Mouse (Mus musculus): ENCODE measurements around the gene Fbxo28. TPM values are rescaled to one million over a fixed set of nuclear protein-coding genes. Genes with fewer than 3 reads are reported as not detected.

Gene Fbxo28
- polyA plus RNA-seq (2012; rRNA removed), result 9.0 and 11.2 TPM in 2 replicates

DNA sequence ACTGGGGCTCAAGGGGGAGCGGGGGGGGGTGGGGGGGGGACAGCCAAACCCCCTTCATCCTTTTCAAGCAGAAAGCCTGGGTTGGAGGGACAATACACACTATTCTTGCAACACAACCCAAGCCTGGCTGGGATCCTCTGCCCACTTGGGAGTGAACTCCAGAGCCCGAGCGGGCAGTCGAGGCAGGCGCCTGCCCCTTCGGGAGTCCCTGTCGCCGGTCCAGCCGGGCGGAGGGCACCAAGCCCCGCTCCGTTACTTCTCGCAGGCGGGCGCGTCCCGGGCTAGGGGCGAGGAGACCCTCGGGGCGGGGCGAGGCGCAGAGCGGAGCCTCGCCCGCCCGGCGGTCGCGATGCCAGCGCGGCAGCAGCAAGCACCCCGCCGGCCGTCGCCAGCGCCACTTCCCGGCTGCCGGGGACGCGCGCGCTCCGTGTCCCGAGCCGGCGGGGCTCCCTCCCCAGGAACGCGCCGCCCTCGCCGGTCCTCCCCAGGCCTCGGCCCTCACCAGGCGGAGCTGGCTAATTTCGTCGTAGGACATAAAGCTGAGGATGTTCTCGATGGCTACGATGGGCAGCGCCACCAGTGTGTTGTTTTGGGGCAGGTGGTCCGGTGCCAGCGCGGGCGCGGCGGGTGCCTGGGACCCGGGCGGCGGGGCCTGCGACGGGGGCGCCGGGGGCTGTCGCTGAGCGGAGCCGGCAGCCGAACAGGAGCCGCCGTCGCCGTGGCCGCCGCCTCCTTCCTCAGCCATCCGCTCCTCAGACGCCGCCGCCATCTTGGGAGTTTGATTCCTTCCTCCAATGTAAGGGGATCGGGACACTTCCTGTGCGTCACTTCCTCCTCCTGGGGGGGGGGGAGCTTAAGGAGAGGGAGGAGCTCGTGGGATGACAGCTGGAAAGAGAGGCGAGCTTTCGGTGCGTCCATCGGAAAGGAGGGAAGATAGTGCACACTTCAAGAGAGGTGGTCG lies at the start of gene Fbxo28:
Fbxo28 (minus strand) TSS at position 809 of the 961 bp plus-strand sequence.
- under 1% methylated on average over 90 of the region's 93 CpGs for WGBS
- H3K4me3 ChIP-seq (replicated peaks; ENCODE audit: extremely low read depth, low read depth, low read length), result peak within 1 kb of the TSS; percentile 97
- TF ChIP-seq CTCF (IDR thresholded peaks at IDR 0.05; ENCODE audit: insufficient read depth, low read length) (no peak), POLR2A (IDR thresholded peaks at IDR 0.05; ENCODE audit: borderline replicate concordance, extremely low read depth, low read depth, low read length) (peak; percentile 81; the same call in 1 of the 2 replicates)
- DNase-seq, result peak; percentile 82
- H3K4me1 ChIP-seq (ENCODE audit: control insufficient read depth, insufficient read depth, low read length), result peaks cover 4% of the 10 kb centered on the region; the same call in 1 of the 2 replicates

DNA sequence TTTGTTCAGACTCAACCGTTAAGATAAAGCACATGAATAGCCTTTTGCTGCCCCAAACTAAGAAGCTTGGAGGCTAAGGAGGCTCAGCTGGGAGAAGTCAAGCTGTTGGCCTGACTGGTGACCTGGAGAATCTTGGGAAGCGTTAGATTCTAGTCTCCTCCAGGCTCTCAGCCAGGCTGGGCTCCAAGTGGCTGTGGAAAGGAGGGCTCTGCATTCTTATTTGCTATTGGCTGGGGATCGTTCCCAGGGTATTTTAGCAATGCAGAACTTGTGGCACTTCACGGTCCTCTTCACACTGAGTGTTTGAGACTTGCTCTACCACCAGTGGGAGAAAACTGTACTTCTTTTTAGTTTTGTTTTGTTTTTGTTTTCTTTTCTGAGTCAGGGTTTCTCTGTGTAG lies 47.3 kb upstream of the Fbxo28 start:
- TF ChIP-seq POLR2A (IDR thresholded peaks at IDR 0.05; ENCODE audit: borderline replicate concordance, extremely low read depth, low read depth, low read length) (no peak), CTCF (IDR thresholded peaks at IDR 0.05; ENCODE audit: insufficient read depth, low read length) (no peak)
- peak; percentile 67 for DNase-seq
- peaks cover 2% of the 10 kb centered on the region; the same call in 1 of the 2 replicates for H3K4me1 ChIP-seq (ENCODE audit: control insufficient read depth, insufficient read depth, low read length)
- 37% methylated on average over 4 of the region's 4 CpGs for WGBS
- no peak overlapping the region for H3K4me3 ChIP-seq (replicated peaks; ENCODE audit: extremely low read depth, low read depth, low read length)

DNA sequence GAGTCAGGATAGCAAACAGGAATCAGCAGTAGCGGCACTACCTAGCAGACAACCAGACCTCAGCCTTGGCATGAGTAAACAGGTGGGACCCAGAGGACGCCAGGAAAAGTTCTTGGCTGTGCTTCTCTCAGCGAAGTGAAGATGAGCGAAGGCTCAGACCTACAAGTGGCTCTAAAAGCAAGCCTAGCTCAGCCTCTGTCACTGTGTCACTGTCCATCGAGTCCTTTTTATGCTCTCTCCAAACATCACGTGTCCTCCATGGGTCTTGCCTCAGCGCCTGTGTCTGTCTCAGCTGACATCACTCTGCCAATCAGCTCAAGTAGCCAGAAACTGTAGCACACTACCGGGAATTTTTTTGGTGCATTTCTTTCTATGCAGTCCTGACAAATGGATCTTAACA lies 45.0 kb upstream of the Fbxo28 start:
- no peak for TF ChIP-seq POLR2A (IDR thresholded peaks at IDR 0.05; ENCODE audit: borderline replicate concordance, extremely low read depth, low read depth, low read length)
- TF ChIP-seq CTCF (IDR thresholded peaks at IDR 0.05; ENCODE audit: insufficient read depth, low read length), result no peak
- 87% methylated on average over 8 of the region's 8 CpGs for WGBS
- no peak for DNase-seq
- Histone ChIP-seq H3K4me1 (ENCODE audit: control insufficient read depth, insufficient read depth, low read length) (peaks cover 2% of the 10 kb centered on the region; the same call in 1 of the 2 replicates), H3K4me3 (replicated peaks; ENCODE audit: extremely low read depth, low read depth, low read length) (no peak overlapping the region)

DNA sequence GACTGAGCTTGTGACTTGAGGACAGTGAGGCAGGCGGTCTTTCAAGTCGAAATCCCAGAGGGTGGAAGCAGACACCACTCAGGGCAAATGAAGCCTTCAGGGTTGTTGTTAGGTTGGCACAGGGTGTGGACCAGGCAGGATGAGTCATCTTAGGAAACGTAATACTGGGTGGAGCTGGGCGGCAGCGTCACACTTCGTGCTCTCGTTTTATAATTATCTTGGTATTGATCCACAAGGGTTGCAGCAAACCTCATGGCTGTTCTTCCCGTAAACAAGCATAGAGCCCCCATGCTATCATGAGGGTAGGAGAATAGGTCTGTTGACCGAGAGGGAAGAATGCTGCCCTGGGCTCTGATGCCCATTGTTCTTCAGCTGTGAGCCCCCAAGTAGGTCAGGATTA lies 41.7 kb upstream of the Fbxo28 start:
- H3K4me1 ChIP-seq (ENCODE audit: control insufficient read depth, insufficient read depth, low read length), result no peaks in the 10 kb centered on the region
- WGBS, result 57% methylated on average over 9 of the region's 9 CpGs
- TF ChIP-seq CTCF (IDR thresholded peaks at IDR 0.05; ENCODE audit: insufficient read depth, low read length) (no peak), POLR2A (IDR thresholded peaks at IDR 0.05; ENCODE audit: borderline replicate concordance, extremely low read depth, low read depth, low read length) (no peak)
- DNase-seq, result no peak
- H3K4me3 ChIP-seq (replicated peaks; ENCODE audit: extremely low read depth, low read depth, low read length), result no peak overlapping the region

DNA sequence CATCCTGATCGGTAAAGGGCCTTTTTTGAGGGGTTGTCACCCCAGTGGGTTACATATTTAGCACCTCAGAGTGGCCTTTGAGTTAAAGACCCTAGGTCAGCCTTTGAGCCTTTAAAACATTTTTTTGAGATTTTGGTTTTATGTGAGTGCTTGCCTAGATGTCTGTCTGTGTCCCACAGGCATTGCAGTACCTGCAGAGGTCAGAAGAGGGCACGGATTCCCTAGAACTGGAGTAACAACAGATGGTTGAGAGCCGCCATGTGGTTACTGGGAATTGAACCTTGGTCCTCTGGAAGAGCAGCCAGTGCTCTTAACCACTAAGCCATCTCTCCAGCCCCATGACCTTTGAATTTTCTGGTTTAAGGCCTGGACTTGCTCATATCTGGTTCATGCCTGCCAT lies 39.9 kb upstream of the Fbxo28 start:
- WGBS, result 83% methylated on average over 3 of the region's 3 CpGs
- Histone ChIP-seq H3K4me3 (replicated peaks; ENCODE audit: extremely low read depth, low read depth, low read length) (no peak overlapping the region), H3K4me1 (ENCODE audit: control insufficient read depth, insufficient read depth, low read length) (no peaks in the 10 kb centered on the region)
- peak; percentile 31; the same call in 1 of the 2 replicates for TF ChIP-seq CTCF (IDR thresholded peaks at IDR 0.05; ENCODE audit: insufficient read depth, low read length)
- TF ChIP-seq POLR2A (IDR thresholded peaks at IDR 0.05; ENCODE audit: borderline replicate concordance, extremely low read depth, low read depth, low read length), result no peak
- DNase-seq, result no peak

DNA sequence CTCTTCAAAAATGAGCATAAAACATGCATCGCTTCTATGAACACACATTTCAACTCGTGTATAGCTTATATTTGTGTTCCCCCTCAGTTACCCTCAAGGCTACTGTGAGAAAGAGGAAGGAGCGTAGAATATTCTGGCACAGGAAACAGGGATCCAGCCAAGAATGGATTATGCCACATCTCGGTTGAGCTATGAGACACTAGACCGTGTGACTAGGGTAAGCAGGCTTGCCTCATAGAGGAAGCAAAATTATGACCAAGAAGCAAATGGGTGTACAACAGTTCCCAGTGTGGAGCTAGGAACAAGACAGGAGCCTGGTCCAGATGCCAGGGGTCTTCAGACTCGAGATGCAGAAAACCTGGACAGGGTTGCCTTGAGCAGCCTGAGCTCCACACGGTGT lies 39.3 kb upstream of the Fbxo28 start:
- no peaks in the 10 kb centered on the region for H3K4me1 ChIP-seq (ENCODE audit: control insufficient read depth, insufficient read depth, low read length)
- whole genome bisulfite sequencing, result 48% methylated on average over 7 of the region's 7 CpGs
- H3K4me3 ChIP-seq (replicated peaks; ENCODE audit: extremely low read depth, low read depth, low read length), result no peak overlapping the region
- DNase-seq, result no peak
- TF ChIP-seq POLR2A (IDR thresholded peaks at IDR 0.05; ENCODE audit: borderline replicate concordance, extremely low read depth, low read depth, low read length), result no peak
- no peak for TF ChIP-seq CTCF (IDR thresholded peaks at IDR 0.05; ENCODE audit: insufficient read depth, low read length)

DNA sequence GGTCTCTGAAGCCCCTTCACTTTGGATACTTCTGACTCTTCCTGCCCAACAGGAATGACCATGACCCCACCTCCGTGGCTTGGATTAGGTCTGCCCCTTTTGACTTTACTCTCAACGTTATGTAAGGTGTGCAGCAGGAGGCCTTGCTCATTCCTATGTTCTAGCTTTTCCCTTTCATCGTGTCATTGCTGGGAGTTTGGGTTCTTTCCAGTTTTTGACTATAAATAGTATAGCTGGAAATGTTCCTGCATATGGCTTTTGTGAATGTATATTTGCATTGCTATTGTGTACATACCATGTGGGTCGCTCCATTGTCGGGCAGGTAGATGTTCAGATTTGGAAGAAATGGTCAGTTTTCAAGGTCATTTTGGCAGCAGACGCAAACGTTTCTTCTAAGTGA lies 37.4 kb upstream of the Fbxo28 start:
- Histone ChIP-seq H3K4me3 (replicated peaks; ENCODE audit: extremely low read depth, low read depth, low read length) (no peak overlapping the region), H3K4me1 (ENCODE audit: control insufficient read depth, insufficient read depth, low read length) (no peaks in the 10 kb centered on the region)
- no peak for TF ChIP-seq POLR2A (IDR thresholded peaks at IDR 0.05; ENCODE audit: borderline replicate concordance, extremely low read depth, low read depth, low read length)
- no peak for TF ChIP-seq CTCF (IDR thresholded peaks at IDR 0.05; ENCODE audit: insufficient read depth, low read length)
- no peak for DNase-seq
- 62% methylated on average over 7 of the region's 7 CpGs for WGBS

DNA sequence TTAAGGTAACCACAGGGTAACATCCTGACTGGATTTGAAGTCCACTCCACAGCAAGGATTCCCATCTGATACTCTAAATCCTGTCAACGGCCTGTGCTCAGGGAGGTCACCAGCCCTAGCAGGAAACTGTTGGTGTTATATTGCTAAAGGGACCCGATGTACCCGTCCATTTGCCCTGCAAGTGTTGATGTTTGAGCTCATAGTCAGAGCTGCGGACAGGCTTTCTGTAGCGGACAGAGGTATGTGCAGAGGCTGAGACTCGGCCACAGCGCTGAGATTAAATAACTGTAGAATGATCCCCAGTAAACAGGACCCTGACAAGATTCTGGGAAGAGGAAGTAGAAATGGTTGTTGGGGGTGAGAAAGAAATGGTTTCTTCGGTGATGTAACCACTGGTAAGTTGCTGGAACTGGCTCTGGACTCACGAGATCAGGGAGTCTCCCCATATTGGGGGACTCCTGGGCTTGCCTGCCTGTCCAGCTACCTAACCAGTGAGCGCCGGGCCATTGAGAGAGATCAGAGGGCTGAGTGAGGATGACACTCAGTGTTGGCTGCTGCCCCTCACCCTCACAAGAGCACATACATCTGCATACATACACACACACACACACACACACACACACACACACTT lies 36.9 kb upstream of the Fbxo28 start:
- DNase-seq, result no peak
- TF ChIP-seq POLR2A (IDR thresholded peaks at IDR 0.05; ENCODE audit: borderline replicate concordance, extremely low read depth, low read depth, low read length), result no peak
- TF ChIP-seq CTCF (IDR thresholded peaks at IDR 0.05; ENCODE audit: insufficient read depth, low read length), result no peak
- WGBS, result 60% methylated on average over 11 of the region's 11 CpGs

DNA sequence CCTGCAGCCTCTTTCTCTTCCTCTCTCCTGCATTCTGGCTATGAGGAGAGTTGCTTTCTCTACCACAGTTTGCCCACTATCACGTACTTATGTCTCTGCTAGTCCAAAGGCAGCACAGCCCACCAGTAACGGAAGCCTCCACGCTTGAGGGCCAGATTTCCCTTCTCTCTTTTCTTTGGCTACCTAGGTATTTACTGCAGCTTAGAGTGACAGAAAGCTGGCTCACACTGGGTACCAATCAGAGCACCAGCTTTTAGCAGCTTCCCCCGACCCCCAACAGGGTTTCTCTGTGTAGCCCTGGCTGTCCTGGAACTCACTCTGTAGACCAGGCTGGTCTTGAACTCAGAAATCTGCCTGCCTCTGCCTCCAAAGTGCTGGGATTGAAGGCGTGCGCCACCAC lies 36.1 kb upstream of the Fbxo28 start:
- H3K4me1 ChIP-seq (ENCODE audit: control insufficient read depth, insufficient read depth, low read length), result no peaks in the 10 kb centered on the region
- TF ChIP-seq POLR2A (IDR thresholded peaks at IDR 0.05; ENCODE audit: borderline replicate concordance, extremely low read depth, low read depth, low read length) (no peak), CTCF (IDR thresholded peaks at IDR 0.05; ENCODE audit: insufficient read depth, low read length) (no peak)
- 84% methylated on average over 6 of the region's 6 CpGs for WGBS
- DNase-seq, result no peak
- no peak overlapping the region for H3K4me3 ChIP-seq (replicated peaks; ENCODE audit: extremely low read depth, low read depth, low read length)

More for the DNA sequence above, 36.9 kb upstream of the Fbxo28 start:
- H3K4me3 ChIP-seq (replicated peaks; ENCODE audit: extremely low read depth, low read depth, low read length), result no peak overlapping the region
- no peaks in the 10 kb centered on the region for H3K4me1 ChIP-seq (ENCODE audit: control insufficient read depth, insufficient read depth, low read length)
